Mouse (Mus musculus) hindbrain, embryonic 13.5 days (tissue): Measurements from ENCODE around the gene Col4a3. TPM values are rescaled to one million over a fixed set of nuclear protein-coding genes. Genes with fewer than 3 reads are reported as not detected.

Experiments
- ATAC-seq: fragments of 200-750 bp; cut with Nextera tagmentation; 2 replicates; pipeline ENCODE4 v1.8.0; 2017; ENCODE audit warnings: moderate TSS enrichment; ENCODE audit not compliant: low FRiP score
- H3K27ac ChIP-seq: fragments of 300-500 bp; sonication (generic); 2 replicates; pipeline ENCODE4 v1.5.1; 2015; ENCODE audit warnings: inconsistent platforms, mild to moderate bottlenecking, moderate library complexity
- H3K27me3 ChIP-seq: fragments of 300-500 bp; sonication (generic); 2 replicates; pipeline ENCODE4 v1.6.1; 2015; ENCODE audit warnings: mild to moderate bottlenecking, inconsistent platforms
- H3K36me3 ChIP-seq: fragments of 300-500 bp; sonication (generic); 2 replicates; pipeline ENCODE4 v1.6.1; 2015; ENCODE audit warnings: mild to moderate bottlenecking, inconsistent platforms
- H3K4me1 ChIP-seq: fragments of 300-500 bp; sonication (generic); replicated peaks from 2 replicates; pipeline ENCODE4 v1.6.1; 2015; ENCODE audit warnings: inconsistent platforms
- H3K4me2 ChIP-seq: fragments of 300-500 bp; sonication (generic); 2 replicates; pipeline ENCODE4 v1.6.1; 2015; ENCODE audit warnings: inconsistent platforms, mild to moderate bottlenecking, moderate library complexity
- H3K4me3 ChIP-seq: fragments of 300-500 bp; sonication (generic); 2 replicates; pipeline ENCODE4 v1.5.1; 2015; ENCODE audit warnings: mild to moderate bottlenecking, inconsistent platforms
- H3K9ac ChIP-seq: fragments of 300-500 bp; sonication (generic); 2 replicates; pipeline ENCODE4 v1.6.1; 2015; ENCODE audit warnings: mild to moderate bottlenecking, inconsistent platforms
- H3K9me3 ChIP-seq: fragments of 300-500 bp; sonication (generic); 2 replicates; pipeline ENCODE4 v1.6.1; 2016; ENCODE audit warnings: inconsistent platforms
- WGBS: fragments of 180-500 bp; shearing (Covaris S2); methylation state at CpG from one replicate; pipeline ENCODE4 v1.1.7; 2015; 5-methylcytosine and 5-hydroxymethylcytosine counted together
- polyA plus RNA-seq: library from polyadenylated mRNA; unstranded; fragments of >200 nt; fragmentation: Nextera tagmentation; extraction: Ambion mirVana; gene quantifications from 2 replicates; pipeline ENCODE4 v1.2.1, GENCODE M21; 2015

Gene Col4a3
- polyA plus RNA-seq, 1 experiment from 2014 or later = 0.25 TPM

DNA sequence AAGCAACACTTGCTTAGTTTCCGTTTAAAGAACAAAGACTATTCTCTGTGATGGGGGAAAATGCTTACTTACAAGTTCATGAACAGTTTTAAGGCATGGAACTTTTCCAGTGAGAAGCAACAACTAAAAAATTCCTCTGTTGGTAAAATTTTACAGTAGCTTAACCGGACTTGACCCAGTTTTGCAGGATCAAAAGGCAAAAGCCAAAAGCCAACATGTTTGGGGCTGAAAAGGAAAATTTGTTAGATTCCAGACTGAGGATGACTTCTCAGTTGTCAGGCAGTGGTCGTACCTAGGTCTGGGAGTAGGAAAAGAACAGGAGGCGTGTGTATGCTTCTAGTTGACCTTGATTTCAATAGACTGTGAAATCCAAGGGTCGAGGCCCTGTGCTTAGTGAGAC, 31.3 kb downstream of the Col4a3 start:
- no peak overlapping the region for H3K4me2 ChIP-seq
- no peak overlapping the region for H3K4me3 ChIP-seq
- H3K9me3 ChIP-seq = no peaks in the 10 kb centered on the region
- no peak overlapping the region for H3K27ac ChIP-seq
- ATAC-seq = no peak
- H3K27me3 ChIP-seq = no peaks in the 10 kb centered on the region
- no peaks in the 10 kb centered on the region for H3K36me3 ChIP-seq
- H3K9ac ChIP-seq = no peak overlapping the region
- no peaks in the 10 kb centered on the region for H3K4me1 ChIP-seq
- WGBS = 79% methylated on average over 5 of the region's 5 CpGs

DNA sequence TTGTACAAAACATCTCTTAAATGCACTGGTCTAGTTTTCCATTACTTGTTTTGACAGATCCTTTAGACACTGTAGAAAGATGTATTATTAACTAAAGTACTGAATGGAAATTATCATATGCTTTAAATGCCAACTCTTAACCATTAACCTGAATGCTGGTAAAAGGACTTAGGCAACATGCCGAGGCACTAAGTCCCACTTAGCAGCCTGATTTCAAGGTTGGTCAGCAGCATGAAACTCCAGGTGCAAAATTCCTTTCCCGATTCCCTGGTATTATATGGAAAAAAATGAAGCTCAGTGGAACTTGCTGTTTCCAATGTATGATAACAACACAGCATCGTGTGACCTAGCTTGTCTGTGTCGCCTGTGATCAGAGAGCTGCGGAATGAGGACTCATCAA, 31.9 kb downstream of the Col4a3 start:
- ATAC-seq = no peak
- H3K4me3 ChIP-seq = no peak overlapping the region
- no peaks in the 10 kb centered on the region for H3K9me3 ChIP-seq
- no peaks in the 10 kb centered on the region for H3K27me3 ChIP-seq
- H3K9ac ChIP-seq = no peak overlapping the region
- no peaks in the 10 kb centered on the region for H3K36me3 ChIP-seq
- H3K4me1 ChIP-seq = no peaks in the 10 kb centered on the region
- WGBS = 91% methylated on average over 5 of the region's 5 CpGs
- no peak overlapping the region for H3K27ac ChIP-seq
- H3K4me2 ChIP-seq = no peak overlapping the region

DNA sequence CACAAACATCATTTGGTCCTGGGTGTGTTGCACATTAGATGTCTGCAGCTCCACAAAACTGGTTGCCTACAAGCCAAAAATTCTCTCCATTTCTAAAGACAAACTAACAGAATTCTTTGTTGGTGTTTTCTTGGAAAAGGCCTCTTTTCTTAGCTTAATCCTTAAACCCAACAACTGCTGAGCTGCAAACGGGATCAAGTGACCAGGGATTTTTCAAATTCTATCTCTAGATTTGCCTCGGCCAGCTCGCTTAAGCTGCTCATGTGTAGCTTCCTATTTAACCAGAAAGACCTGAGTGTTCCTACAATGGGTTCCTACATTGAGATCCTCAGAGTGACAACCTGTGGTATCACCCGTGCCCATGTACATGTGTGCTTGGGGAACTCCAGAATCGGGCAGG, 33.3 kb downstream of the Col4a3 start:
- H3K27ac ChIP-seq = no peak overlapping the region
- no peak for ATAC-seq
- WGBS = 93% methylated on average over 5 of the region's 5 CpGs
- no peak overlapping the region for H3K9ac ChIP-seq
- H3K4me1 ChIP-seq = no peaks in the 10 kb centered on the region
- no peaks in the 10 kb centered on the region for H3K9me3 ChIP-seq
- H3K27me3 ChIP-seq = no peaks in the 10 kb centered on the region
- H3K4me2 ChIP-seq = no peak overlapping the region
- no peaks in the 10 kb centered on the region for H3K36me3 ChIP-seq
- no peak overlapping the region for H3K4me3 ChIP-seq

DNA sequence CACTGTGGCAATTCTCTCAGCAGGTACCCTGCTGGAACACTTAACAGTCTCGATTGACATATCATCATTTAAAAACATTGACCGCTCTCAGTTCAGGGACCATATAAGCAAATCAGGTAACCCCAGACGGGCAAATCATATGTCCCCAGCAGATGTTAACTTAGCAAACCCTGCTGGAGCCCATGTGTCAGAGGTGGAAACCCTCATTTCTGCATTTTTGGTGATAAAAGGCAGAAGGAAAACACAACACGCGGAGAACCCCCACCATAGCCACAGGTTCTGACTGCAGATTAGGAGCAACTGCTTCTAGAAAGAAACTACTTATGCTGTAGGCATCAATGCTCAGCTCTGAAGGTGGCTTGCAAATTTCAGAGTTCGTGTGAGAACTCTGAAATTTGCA, 38.2 kb downstream of the Col4a3 start:
- H3K27ac ChIP-seq = no peak overlapping the region
- no peaks in the 10 kb centered on the region for H3K4me1 ChIP-seq
- no peaks in the 10 kb centered on the region for H3K27me3 ChIP-seq
- no peaks in the 10 kb centered on the region for H3K9me3 ChIP-seq
- H3K9ac ChIP-seq = no peak overlapping the region
- H3K36me3 ChIP-seq = no peaks in the 10 kb centered on the region
- 82% methylated on average over 6 of the region's 6 CpGs for WGBS
- H3K4me2 ChIP-seq = no peak overlapping the region
- ATAC-seq = no peak
- H3K4me3 ChIP-seq = no peak overlapping the region

DNA sequence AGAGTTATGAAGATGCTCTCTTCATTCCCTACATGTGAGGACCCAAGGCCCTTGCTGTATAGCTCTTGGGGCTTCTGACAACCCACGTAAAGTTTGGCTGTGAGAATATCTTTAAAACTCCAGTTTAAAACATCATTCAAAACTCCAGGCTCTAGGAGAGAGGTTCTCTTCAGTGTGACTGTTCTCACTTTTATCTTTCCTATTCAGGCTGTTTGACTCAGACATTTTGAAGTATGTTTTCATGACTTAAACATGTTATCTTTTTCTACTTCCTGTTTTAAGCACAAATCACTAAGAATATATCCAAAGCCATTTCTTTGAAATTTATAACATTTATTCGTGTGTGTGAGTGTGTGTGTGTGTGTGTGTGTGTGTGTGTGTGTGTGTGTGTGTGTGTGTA, 38.8 kb downstream of the Col4a3 start:
- no peak overlapping the region for H3K27ac ChIP-seq
- H3K4me1 ChIP-seq = no peaks in the 10 kb centered on the region
- H3K4me2 ChIP-seq = no peak overlapping the region
- H3K27me3 ChIP-seq = no peaks in the 10 kb centered on the region
- no peak overlapping the region for H3K4me3 ChIP-seq
- no peak for ATAC-seq
- H3K9me3 ChIP-seq = no peaks in the 10 kb centered on the region
- H3K9ac ChIP-seq = no peak overlapping the region
- 82% methylated on average over 2 of the region's 2 CpGs for WGBS
- H3K36me3 ChIP-seq = no peaks in the 10 kb centered on the region

DNA sequence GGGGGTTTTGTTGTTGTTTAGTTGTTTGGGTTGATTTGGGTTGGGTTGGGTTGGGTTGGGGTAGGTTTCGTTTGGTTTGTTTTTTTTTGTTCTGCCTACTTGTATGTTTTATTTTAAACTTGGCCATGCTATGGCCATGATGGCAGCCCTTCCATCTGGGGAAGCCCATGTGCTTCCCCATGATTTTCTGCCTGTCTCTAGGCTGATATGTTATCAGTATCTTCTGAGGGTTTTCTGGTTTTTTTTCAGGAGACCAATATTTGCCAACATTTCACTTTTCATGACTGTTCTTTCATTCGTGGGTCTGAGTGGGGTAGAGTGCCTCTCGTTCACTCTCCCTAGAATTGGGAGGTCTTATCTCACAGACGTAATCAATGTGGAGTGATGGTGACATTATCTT, 40.9 kb downstream of the Col4a3 start:
- 93% methylated on average over 4 of the region's 4 CpGs for WGBS
- no peak for ATAC-seq
- Histone ChIP-seq H3K4me2 (no peak overlapping the region), H3K4me3 (no peak overlapping the region), H3K27me3 (no peaks in the 10 kb centered on the region), H3K9me3 (no peaks in the 10 kb centered on the region), H3K27ac (no peak overlapping the region), H3K9ac (no peak overlapping the region), H3K4me1 (no peaks in the 10 kb centered on the region), H3K36me3 (no peaks in the 10 kb centered on the region)

DNA sequence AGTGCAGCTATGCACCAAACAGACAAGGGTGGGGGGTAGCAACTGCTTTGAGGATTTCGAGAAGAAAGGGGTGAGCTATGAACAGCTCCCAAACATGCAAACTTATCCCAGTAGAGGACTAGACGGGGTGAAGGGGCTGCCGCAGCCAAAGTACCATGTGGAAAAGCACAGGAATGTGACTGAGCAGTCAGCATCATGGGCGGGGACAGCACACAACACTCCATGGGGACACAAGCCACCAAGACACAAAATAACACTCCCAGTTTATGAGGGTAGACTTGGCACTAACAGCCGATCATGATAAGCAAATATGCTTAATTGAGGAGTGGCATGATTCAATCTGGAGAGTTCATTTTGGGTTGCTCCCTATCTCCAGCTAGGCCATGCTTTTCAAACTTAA, 42.8 kb downstream of the Col4a3 start:
- Histone ChIP-seq H3K9ac (no peak overlapping the region), H3K4me2 (no peak overlapping the region), H3K27me3 (no peaks in the 10 kb centered on the region), H3K4me3 (no peak overlapping the region), H3K9me3 (no peaks in the 10 kb centered on the region), H3K27ac (no peak overlapping the region), H3K36me3 (no peaks in the 10 kb centered on the region), H3K4me1 (peaks cover 3% of the 10 kb centered on the region; the same call in 1 of the 2 replicates)
- ATAC-seq = no peak
- 89% methylated on average over 5 of the region's 5 CpGs for WGBS

DNA sequence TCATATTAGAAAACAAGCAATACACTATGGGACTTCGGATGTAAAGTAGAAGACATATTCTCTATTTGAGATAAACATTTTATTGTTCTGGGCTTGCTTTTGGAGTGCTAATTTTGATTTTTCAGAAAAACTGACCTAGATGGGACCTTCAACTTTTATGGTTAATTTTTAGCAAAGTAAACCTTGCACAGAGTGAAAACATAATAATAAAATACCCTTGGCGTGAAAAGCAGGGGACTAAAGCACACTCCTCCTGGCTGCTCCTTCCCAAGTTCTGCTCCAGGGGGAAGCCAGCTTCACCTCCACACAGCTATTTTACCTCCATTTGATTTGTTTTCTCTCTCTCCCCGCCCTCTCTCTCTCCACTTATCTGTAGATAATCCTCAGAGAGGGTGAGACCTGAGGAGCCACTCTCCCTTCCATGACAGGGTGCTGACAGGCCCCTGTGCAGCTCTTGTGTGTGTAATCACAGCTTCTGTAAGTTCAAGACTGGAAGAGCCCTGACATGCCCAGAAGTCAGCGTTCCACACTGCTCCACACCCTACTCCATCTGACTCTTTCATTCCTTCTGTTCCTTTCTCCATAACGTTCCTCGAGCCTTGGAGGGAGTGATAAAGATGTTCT, 44.6 kb downstream of the Col4a3 start:
- Histone ChIP-seq H3K9ac (no peak overlapping the region), H3K4me2 (no peak overlapping the region), H3K27me3 (no peaks in the 10 kb centered on the region), H3K27ac (no peak overlapping the region), H3K4me3 (no peak overlapping the region), H3K36me3 (no peaks in the 10 kb centered on the region), H3K9me3 (no peaks in the 10 kb centered on the region), H3K4me1 (peaks cover 5% of the 10 kb centered on the region; the same call in 1 of the 2 replicates)
- WGBS = 79% methylated on average over 6 of the region's 6 CpGs
- no peak for ATAC-seq

DNA sequence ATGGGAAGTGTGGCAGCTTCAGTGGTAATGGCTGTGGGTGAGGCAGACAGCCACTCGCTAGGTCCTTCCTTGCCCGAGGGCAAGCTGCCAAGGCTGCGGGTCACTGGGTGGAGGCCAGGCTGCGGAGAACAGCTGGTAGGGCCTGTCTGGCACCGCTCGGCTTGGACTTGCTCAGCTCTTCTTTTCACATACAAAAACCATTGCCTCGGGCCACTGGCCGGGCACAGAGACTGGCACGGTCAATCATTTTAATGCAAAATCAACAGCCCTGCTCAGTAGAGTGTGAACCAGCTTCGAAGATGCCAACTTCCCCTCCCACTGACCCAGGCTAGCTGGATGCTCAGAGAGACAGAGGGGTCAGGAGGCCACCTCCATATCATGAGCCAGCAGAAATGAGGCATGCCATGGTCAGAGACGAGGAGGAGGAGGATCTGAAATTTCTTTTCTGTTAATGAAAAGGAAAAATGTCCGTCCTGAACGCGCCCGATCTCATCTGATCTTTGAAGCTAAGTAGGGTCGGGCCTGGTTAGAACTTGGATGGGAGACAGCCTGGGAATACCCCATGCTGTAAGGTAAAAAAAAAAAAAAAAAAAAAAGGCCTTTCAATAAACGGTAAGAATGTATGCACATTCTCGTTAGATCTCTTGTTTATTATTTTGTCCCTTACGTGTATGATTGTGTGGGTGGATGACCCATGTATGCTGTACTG, 48.0 kb downstream of the Col4a3 start:
- no peak overlapping the region for H3K4me2 ChIP-seq
- peak; percentile 89 for ATAC-seq
- H3K9me3 ChIP-seq = no peaks in the 10 kb centered on the region
- peaks cover 5% of the 10 kb centered on the region; the same call in 1 of the 2 replicates for H3K4me1 ChIP-seq
- no peak overlapping the region for H3K9ac ChIP-seq
- H3K27me3 ChIP-seq = no peaks in the 10 kb centered on the region
- H3K27ac ChIP-seq = no peak overlapping the region
- no peaks in the 10 kb centered on the region for H3K36me3 ChIP-seq
- H3K4me3 ChIP-seq = no peak overlapping the region
- 70% methylated on average over 19 of the region's 19 CpGs for WGBS

DNA sequence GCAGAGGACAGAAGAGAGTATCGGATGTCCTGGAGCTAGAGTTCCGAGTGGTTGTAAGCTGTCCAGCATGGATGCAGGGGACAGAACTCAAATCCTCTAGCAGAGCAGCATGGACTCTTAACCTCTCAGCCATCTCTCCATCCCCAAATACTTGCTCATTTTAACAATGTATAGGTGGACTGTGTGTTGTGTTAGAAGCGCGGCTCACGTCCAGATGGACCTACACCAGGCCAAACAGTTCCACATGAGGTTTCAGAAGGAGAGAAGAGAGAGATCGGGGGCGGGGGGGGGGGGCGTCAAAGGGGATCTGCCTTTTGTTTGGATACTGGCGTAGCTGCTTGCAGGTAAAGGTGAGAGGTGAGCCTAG, 48.5 kb downstream of the Col4a3 start:
- ATAC-seq = no peak
- H3K36me3 ChIP-seq = no peaks in the 10 kb centered on the region
- 88% methylated on average over 9 of the region's 9 CpGs for WGBS
- no peak overlapping the region for H3K9ac ChIP-seq
- no peak overlapping the region for H3K27ac ChIP-seq
- H3K4me3 ChIP-seq = no peak overlapping the region
- H3K4me2 ChIP-seq = no peak overlapping the region
- H3K9me3 ChIP-seq = no peaks in the 10 kb centered on the region
- H3K4me1 ChIP-seq = peaks cover 5% of the 10 kb centered on the region; the same call in 1 of the 2 replicates
- H3K27me3 ChIP-seq = no peaks in the 10 kb centered on the region

DNA sequence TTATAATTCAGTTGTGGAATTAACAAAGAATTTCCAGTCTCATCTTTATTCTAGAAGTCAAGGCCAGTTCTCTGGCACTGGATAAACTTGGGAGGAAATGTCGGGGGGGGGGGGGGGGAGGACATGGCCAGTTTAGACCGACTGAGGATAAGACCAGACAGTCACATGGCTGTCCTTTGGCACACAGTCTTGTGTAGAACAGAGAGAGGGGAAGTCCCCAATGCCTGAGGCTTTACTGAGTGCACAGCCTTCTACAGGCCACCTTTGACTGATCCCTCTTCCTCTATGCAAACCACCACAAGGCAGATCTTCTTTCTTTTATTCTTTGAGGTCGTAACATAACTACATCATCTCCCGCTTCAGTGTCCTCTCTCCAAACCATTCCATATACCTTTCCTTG, 49.6 kb downstream of the Col4a3 start:
- 89% methylated on average over 4 of the region's 4 CpGs for WGBS
- no peaks in the 10 kb centered on the region for H3K27me3 ChIP-seq
- ATAC-seq = no peak
- no peaks in the 10 kb centered on the region for H3K9me3 ChIP-seq
- H3K4me1 ChIP-seq = peaks cover 5% of the 10 kb centered on the region; the same call in 1 of the 2 replicates
- no peak overlapping the region for H3K27ac ChIP-seq
- H3K4me2 ChIP-seq = no peak overlapping the region
- no peaks in the 10 kb centered on the region for H3K36me3 ChIP-seq
- no peak overlapping the region for H3K4me3 ChIP-seq
- H3K9ac ChIP-seq = no peak overlapping the region

DNA sequence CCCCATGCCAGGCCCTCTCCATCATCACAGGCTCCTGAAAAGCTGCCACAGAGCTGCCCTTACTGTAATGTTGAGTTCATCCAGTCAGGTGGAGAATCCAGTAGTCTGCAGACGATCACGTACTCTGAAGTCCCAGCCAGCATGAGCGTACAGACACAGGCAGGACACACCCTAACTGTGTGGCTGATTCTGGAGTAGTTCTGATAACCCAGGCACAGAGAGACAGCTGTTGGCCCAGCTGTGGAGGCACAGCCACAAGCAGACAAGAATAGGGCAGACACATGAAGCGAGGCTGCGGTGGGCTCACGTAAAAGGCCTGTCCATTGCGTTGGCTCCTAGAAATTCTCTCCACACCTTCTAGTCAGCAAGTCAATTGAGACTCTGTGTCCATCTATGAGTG, 50.7 kb downstream of the Col4a3 start:
- Histone ChIP-seq H3K27me3 (no peaks in the 10 kb centered on the region), H3K9me3 (no peaks in the 10 kb centered on the region), H3K4me2 (no peak overlapping the region), H3K36me3 (no peaks in the 10 kb centered on the region), H3K27ac (no peak overlapping the region), H3K4me1 (peaks cover 5% of the 10 kb centered on the region; the same call in 1 of the 2 replicates), H3K4me3 (no peak overlapping the region), H3K9ac (no peak overlapping the region)
- ATAC-seq = no peak
- WGBS = 94% methylated on average over 7 of the region's 7 CpGs

DNA sequence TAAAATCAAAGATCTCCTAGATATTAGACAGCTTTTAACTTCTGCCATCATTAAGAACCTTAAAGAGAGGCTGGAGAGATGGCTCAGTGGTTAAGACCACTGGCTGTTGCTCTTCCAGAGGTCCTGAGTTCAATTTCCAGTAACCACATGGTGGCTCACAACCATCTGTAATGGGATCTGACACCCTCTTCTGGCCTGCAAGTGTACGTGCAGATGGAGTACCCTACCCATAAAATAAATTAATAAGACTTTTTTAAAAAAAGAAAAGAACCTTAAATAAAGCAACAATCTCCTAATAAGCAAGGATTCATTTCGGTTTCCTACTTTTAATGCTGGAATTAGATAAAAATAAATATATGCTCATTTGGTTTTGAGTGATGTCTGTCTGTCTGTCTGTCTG, 51.7 kb downstream of the Col4a3 start:
- 92% methylated on average over 2 of the region's 2 CpGs for WGBS
- Histone ChIP-seq H3K4me3 (no peak overlapping the region), H3K27ac (no peak overlapping the region), H3K27me3 (no peaks in the 10 kb centered on the region), H3K4me1 (peaks cover 5% of the 10 kb centered on the region; the same call in 1 of the 2 replicates), H3K36me3 (no peaks in the 10 kb centered on the region), H3K9ac (no peak overlapping the region), H3K9me3 (no peaks in the 10 kb centered on the region), H3K4me2 (no peak overlapping the region)
- no peak for ATAC-seq
